Mouse (Mus musculus) heart, postnatal 10 days (tissue): Measurements from ENCODE around the gene C8g. TPM values are rescaled to one million over a fixed set of nuclear protein-coding genes. Genes with fewer than 3 reads are reported as not detected.

ENCODE experiments used
- DNase-seq, 2 experiments: peaks; one replicate each; pipeline ENCODE4 v3.0.0; 2021
- intact Hi-C: fragments of 180-260 bp; cut with DNase I; formaldehyde crosslinking; loops from one replicate; pipeline ENCODE4 v1.15.1; 2025
- total RNA-seq, 2 experiments: library from RNA; stranded (reverse); gene quantifications; 2 replicates each; pipeline ENCODE4 v1.2.3; 2021

The C8g gene
- under 1 TPM; 0.52 to 0.53 TPM for total RNA-seq

DNA sequence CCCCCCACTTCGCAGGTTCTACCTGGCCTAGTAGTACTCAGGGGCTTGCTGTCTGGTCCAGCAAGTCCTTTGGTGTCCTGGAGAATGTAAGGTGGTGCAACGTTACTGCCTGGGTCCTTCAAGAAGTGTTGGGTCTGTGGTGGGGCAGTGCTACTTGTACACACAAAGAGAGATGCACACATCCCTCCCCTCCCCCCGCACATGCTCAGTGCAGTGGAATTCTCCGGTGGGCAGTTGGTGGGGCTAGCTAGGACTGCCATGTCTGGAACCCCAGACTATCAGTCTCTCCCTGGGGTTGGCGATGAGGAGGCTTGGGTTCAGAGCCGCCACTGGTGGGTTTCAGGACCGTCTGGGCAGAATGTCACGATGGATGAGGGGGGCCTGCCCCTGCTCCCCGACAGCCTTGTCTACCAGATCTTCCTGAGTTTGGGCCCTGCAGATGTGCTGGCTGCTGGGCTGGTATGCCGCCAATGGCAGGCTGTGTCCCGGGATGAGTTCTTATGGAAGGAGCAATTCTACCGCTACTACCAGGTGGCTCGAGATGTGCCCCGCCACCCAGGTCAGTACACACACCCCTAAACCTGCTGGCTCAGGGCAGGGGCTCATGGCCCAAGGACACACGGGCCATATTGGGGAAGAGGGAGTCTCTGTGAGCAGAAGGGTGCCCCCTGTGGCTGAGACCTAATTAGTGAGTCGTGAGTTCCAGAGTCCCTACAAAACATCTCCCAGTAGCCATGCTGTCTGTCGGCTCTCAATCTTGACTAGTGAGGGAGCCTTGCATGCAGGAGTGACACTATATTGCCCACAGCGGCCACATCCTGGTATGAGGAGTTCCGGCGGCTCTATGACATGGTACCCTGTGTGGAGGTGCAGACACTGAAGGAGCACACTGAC, at the start of gene C8g:
TSS of gene C8g (minus strand) at position 127 of the 894 bp plus-strand sequence.
- intact Hi-C loops: no loop called here
- peak in 1 of 2 experiments; percentile 21 for DNase-seq

DNA sequence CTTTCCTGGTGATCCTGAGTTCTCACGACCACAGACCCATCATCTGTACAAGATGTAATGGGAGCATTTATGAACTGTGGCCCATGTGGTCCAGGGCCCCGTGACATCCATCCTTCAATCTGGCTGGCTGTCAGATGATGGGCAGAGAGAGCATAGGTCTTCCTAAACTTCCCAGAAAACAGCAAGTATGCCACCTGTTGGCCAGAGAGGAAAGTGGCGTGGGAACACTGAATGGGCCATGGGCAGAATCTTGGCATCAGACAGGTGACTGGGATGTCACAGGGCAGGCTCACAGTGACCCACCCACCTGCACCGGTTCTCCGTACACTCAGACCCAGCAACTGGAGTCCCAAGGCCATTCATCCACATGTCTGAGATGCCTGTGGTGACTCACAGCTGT, 49.7 kb upstream of the C8g start:
- DNase-seq: peak; percentile 64 to 71
- intact Hi-C loops: loop anchor here (10.0 kb wide), 1 partner anchor 126 kb away; the partner anchor contains the start of genes Abca2 and Fut7

DNA sequence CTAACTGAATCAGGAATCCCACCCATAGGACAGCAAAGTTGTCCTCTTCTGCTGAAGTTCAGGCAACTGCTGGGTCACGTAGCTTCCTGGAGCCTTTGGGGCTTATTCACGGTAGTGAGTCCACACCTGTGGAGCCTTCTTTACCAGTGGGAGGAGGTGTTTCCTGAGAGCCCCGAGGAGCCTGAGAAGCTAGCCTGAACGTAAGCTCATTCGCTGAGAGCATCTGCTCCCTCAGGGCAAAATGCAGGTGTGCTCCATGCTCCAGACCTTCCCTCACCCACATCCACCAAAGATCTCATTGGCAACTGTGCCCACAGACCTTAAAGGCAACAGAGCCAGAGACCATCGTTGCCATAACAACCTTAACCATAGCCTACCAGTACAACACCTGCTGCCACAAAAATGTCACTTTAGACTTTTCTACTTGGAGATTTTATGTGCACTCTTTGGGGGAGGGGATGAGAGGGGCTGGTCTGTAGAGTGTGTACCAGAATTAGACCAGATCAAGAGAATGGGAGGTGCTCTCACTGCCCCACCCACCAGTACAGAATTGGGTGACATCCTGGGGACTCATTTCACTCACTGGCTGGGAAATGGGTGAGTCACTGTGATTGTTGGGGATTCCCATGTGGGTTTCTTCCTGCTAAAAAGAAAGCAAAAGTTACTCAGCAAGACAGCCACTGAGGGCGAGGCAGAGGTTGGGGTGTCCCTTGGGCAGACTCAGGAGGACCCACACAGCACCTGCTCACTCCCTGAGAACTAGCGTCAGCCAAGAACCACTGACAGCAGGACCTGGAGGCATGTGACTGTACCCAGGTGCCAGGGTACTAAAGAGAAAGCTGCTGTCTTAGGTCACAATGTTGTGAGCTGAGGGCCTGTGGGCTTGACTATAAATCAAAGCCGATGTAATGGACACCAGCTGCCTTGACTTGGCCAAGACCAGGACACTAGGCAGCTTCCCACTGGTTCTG, 47.8 kb upstream of the C8g start:
- no peak for DNase-seq
- intact Hi-C loops: no loop called here

DNA sequence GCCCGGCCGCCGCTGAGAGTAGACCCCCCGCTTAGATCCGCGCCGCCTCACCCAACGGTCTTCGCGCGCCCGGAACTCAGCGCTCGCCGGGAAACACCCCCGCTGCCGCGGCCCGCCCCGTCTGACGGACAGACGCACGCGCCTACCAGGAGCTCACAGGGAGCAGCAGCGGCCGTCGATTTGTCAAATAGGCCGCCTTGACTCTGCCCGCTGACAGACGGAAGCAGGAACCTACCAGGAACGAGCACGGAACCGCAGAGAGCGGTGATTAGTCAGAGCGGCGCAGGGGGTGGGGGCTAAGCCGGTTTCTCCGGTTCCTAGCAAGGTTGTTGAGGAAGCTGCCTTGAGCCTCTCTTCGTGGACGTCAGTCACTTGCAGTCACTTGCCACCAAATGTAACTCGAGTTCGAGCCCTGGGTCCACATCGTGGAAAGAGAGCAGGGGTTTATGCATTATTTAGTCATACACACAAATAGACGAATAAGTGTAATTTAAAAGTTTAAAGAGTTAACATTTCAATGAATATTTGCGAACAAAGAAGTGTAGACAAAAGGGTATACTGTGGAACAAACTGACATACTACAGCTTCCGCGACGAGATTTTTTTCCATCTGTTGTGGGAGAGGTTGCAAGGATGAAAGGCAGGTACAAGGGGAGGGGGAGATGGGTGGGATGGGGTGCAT, 45.4 kb upstream of the C8g start, which contains the start of gene Traf2:
TSS of gene Traf2 (minus strand) at position 130 of the 681 bp plus-strand sequence.
- intact Hi-C loops: no loop called here

GRCm38 (mm10) chr2:25545996-25546810, 44.7 kb upstream of the C8g start:
- intact Hi-C loops: no loop called here
- DNase-seq: peak in 1 of 2 experiments; percentile 88

More for the DNA sequence above, 45.4 kb upstream of the C8g start, which contains the start of gene Traf2:
- peak; percentile 99 to 100 for DNase-seq

GRCm38 (mm10) chr2:25541644-25542367, 40.3 kb upstream of the C8g start:
- no peak for DNase-seq
- intact Hi-C loops: no loop called here

- intact Hi-C loops: no loop called here
- DNase-seq: no peak
Measured at GRCm38 (mm10) chr2:25540541-25540948, 39.0 kb upstream of the C8g start.

- intact Hi-C loops: no loop called here
- peak in 1 of 2 experiments; percentile 44 for DNase-seq
Measured at GRCm38 (mm10) chr2:25536531-25536930, 35.0 kb upstream of the C8g start.

GRCm38 (mm10) chr2:25534866-25535182, 33.3 kb upstream of the C8g start:
- DNase-seq: no peak
- intact Hi-C loops: no loop called here

GRCm38 (mm10) chr2:25534178-25534865, 32.8 kb upstream of the C8g start:
- peak; percentile 91 for DNase-seq

DNA sequence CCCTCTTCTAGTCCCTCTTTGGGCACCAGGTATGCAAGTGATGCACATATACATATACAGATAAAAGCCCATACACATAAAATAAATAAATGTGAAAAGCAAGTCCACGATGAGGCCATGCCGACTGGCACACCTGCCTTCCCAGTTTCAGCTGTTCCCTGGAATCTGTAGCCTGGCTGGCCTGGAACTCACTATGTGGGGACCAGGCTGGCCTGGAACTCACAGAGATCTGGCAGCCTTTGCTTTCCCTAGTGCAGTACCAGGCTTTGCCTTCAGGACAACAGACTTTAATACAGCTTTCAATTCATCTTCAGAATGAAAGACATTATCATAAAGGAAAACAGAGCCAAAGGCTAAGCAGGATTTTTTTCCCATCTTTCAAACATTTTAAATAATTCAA, 32.2 kb upstream of the C8g start:
- intact Hi-C loops: no loop called here
- DNase-seq: no peak

More at GRCm38 (mm10) chr2:25534178-25534865, 32.8 kb upstream of the C8g start:
- intact Hi-C loops: no loop called here

DNA sequence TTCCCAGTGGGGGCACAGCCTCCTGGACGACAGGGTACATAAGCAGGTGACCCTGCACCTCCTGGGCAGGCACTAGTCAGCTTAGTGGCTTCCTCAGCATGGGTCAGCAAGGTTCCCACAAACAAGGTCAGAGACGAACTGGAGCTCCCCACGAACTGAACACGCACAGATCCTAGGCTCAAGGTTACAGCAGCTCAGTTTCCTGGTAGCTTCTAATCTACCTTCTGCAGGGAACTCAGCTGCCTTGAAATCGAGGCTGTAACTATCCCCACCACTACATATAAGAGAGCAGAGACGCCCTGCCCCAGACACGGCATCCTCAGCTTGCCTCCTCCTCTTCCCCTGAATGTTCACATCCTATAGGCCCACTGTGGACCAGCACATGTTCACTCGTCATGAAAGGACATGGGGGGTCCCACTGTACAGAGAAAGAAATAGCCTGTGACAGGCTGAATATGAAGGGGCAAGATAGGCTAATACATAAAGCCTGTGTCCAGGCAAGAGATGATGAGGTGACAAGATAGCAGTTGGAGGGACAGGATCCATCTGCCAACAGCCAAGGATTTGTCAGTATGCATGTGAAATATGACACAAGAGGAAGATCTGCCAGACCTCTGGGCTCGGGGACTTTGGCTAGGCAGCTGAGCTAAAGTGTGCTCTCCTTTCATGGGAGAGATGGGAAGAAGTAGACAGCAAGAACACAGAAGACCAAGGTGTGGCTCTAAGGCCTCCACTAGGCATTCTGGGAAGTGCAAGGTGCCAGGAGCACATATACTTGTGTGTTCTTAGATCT, 25.2 kb upstream of the C8g start:
- DNase-seq: no peak

DNA sequence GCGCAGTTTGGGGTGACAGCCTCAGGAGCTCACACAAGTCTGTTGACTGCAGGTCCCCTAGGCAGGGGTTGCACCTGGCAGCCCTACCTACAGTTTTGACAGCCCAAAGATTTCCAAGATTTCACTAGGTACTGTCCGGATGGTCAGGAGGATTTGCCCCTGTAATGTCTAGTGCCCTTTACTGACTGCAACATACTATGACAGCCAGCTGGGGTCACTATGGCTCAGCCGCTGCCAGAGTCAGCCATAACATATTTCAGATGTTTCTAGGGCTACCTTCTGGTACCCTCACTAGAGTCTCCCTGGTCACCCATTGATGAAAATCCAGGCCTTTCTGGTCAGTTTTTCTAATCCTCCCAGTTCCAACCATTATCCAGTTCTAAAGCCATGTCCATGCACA, 8.4 kb upstream of the C8g start:
- intact Hi-C loops: loop anchor here (1.0 kb wide), 1 partner anchor 40 kb away; no protein-coding TSS in a partner anchor
- DNase-seq: peak in 1 of 2 experiments; percentile 12

More for the DNA sequence above, 25.2 kb upstream of the C8g start:
- intact Hi-C loops: no loop called here

GRCm38 (mm10) chr2:25506964-25507363, 5.4 kb upstream of the C8g start:
- intact Hi-C loops: no loop called here
- peak; percentile 23 to 27 for DNase-seq

GRCm38 (mm10) chr2:25505860-25506259, 4.3 kb upstream of the C8g start:
- intact Hi-C loops: no loop called here
- no peak for DNase-seq

GRCm38 (mm10) chr2:25505000-25505399, 3.5 kb upstream of the C8g start:
- intact Hi-C loops: no loop called here
- no peak for DNase-seq

DNA sequence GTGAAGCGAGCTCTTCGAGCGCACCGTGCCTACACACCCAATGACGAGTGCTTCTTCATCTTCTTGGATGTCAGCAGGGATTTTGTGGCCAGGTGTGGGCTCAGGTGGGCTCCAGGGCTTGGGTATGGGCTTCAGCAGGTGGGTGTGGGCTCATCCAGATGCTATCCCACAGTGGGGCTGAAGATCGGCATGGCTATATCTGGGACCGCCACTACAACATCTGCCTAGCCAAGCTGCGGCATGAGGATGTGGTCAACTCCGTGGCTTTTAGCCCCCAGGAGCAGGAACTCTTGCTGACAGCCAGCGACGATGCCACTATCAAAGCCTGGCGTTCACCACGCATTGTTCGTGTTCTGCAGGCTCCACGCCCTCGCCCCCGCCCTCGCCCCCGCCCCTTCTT, 3.0 kb upstream of the C8g start:
- intact Hi-C loops: no loop called here
- DNase-seq: no peak

DNA sequence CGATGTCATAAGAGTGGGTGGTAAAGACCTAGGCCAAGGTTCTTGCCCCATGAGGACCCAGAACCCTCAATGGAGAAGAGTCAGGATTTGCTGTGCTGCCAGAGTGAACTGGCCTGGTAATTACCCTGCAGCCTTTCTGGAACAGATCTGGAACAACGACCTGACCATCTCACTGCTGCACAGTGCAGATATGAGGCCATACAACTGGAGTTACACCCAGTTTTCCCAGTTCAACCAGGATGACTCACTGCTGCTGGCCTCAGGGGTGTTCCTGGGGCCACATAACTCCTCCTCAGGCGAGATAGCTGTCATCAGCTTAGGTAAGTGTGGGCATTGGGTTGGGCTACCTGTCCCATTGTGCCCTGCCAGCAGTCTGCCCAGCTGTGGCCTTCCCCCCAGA, 1.2 kb upstream of the C8g start:
- intact Hi-C loops: no loop called here
- DNase-seq: no peak
